Mouse (Mus musculus) olfactory bulb, adult 2 months (tissue): ENCODE data around the gene Ranbp3.

Experiments used
- CTCF ChIP-seq: fragments of 200-500 bp; IDR thresholded peaks from 2 replicates; pipeline ENCODE4 v1.5.1; 2012; ENCODE audit warnings: low read depth, mild to moderate bottlenecking, low read length, moderate library complexity; ENCODE audit not compliant: insufficient read depth
- POLR2A ChIP-seq: fragments of 200-500 bp; IDR thresholded peaks from 2 replicates; pipeline ENCODE4 v1.6.1; 2012; ENCODE audit warnings: mild to moderate bottlenecking, low read depth, low read length, moderate library complexity; ENCODE audit not compliant: insufficient read depth

- no peak for TF ChIP-seq CTCF
- no peak for TF ChIP-seq POLR2A
Observed at GRCm38 (mm10) chr17:56736534-56736933, 63.4 kb downstream of the Ranbp3 start.
